Mouse (Mus musculus) lung, postnatal 0 days (tissue): Measurements from ENCODE around the gene Dnmbp. TPM values are rescaled to one million over a fixed set of nuclear protein-coding genes. Genes with fewer than 3 reads are reported as not detected.
A peak's percentile ranks its signal among the peaks of the same experiment; 100 is the strongest.

Experiments used
- ATAC-seq: fragments of 200-750 bp; cut with Nextera tagmentation; 2 replicates; pipeline ENCODE4 v1.8.0; 2017; ENCODE audit warnings: moderate library complexity
- DNase-seq: peaks from one replicate; pipeline ENCODE4 v3.0.0-alpha.2; 2016; ENCODE audit warnings: low spot score
- H3K27ac ChIP-seq: fragments of 300-500 bp; sonication (generic); 2 replicates; pipeline ENCODE4 v1.5.1; 2014; ENCODE audit warnings: antibody characterized with exemption, mild to moderate bottlenecking, low read length, mixed read lengths
- H3K27me3 ChIP-seq: fragments of 300-500 bp; sonication (generic); replicated peaks from 2 replicates; pipeline ENCODE4 v1.6.1; 2014; ENCODE audit warnings: low read length, mixed read lengths; ENCODE audit not compliant: insufficient read depth
- H3K36me3 ChIP-seq: fragments of 300-500 bp; sonication (generic); 2 replicates; pipeline ENCODE4 v1.6.1; 2014; ENCODE audit warnings: low read length, mixed read lengths; ENCODE audit not compliant: insufficient read depth
- H3K4me1 ChIP-seq: fragments of 300-500 bp; sonication (generic); 2 replicates; pipeline ENCODE4 v1.6.1; 2014; ENCODE audit warnings: antibody characterized with exemption, low read depth, low read length, mixed read lengths; ENCODE audit not compliant: insufficient read depth
- H3K4me2 ChIP-seq: fragments of 300-500 bp; sonication (generic); replicated peaks from 2 replicates; pipeline ENCODE4 v1.6.1; 2014; ENCODE audit warnings: low read depth, mild to moderate bottlenecking, low read length, moderate library complexity, mixed read lengths
- H3K4me3 ChIP-seq: fragments of 300-500 bp; sonication (generic); 2 replicates; pipeline ENCODE4 v1.5.1; 2014; ENCODE audit warnings: low read depth, low read length
- H3K9ac ChIP-seq: fragments of 300-500 bp; sonication (generic); replicated peaks from 2 replicates; pipeline ENCODE4 v1.6.1; 2014; ENCODE audit warnings: low read depth, mild to moderate bottlenecking
- H3K9me3 ChIP-seq: fragments of 300-500 bp; sonication (generic); 2 replicates; pipeline ENCODE4 v1.6.1; 2016; ENCODE audit warnings: low read length, mixed read lengths
- CTCF ChIP-seq: IDR thresholded peaks from 2 replicates; pipeline ENCODE4 v1.5.1; 2016; ENCODE audit warnings: antibody characterized with exemption, mild to moderate bottlenecking
- EP300 ChIP-seq: IDR thresholded peaks from 2 replicates; pipeline ENCODE4 v1.6.1; 2016; ENCODE audit warnings: antibody characterized with exemption, mild to moderate bottlenecking, control low read depth
- WGBS: fragments of 180-500 bp; shearing (Covaris S2); extraction: QIAGEN DNeasy Blood & Tissue Kit; methylation state at CpG from one replicate; pipeline ENCODE4 v1.1.7; 2014; 5-methylcytosine and 5-hydroxymethylcytosine counted together
- polyA plus RNA-seq: library from polyadenylated mRNA; unstranded; fragments of >200 nt; fragmentation: Nextera tagmentation; extraction: Ambion mirVana; gene quantifications from 2 replicates; pipeline ENCODE4 v1.2.1, GENCODE M21; 2015

Dnmbp gene
- polyA plus RNA-seq, 1 experiment from 2014 or later = 10.0 TPM

GRCm38 (mm10) chr19:43938355-43938754 is 1.6 kb downstream of the Dnmbp start:
- ATAC-seq = no peak
- Histone ChIP-seq H3K27ac (no peak overlapping the region), H3K9ac (no peak overlapping the region), H3K4me1 (peaks cover 9% of the 10 kb centered on the region), H3K4me2 (0 out of 2 replicates have a peak overlapping the region, but pooled peaks have one; percentile 14), H3K36me3 (no peaks in the 10 kb centered on the region), H3K27me3 (no peaks in the 10 kb centered on the region), H3K9me3 (no peaks in the 10 kb centered on the region), H3K4me3 (no peak overlapping the region)
- 9% methylated on average over 11 of the region's 11 CpGs for WGBS
- TF ChIP-seq EP300 = no peak
- TF ChIP-seq CTCF = no peak
- DNase-seq = peak; percentile 6

GRCm38 (mm10) chr19:43930926-43931325 is 9.1 kb downstream of the Dnmbp start:
- ATAC-seq = no peak
- no peak overlapping the region for H3K27ac ChIP-seq

DNA sequence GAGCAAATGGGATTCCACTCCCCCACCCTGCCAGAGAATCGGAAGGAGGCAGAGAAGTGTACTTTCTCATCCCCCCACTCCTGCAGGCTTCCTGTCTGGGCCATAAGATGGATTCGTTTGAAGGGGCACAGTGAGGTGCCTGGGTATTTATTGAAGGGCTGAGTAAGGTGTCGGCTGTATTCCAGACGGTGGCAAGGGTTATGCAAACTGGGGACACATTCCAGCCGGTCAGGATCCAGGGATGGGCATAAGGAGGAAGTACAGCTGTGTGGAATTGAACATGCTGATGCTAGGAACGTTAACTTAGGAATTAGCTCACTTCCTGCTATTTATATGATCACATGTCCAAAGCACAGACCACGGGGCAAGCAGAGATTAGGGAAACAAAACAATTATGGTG is 9.6 kb downstream of the Dnmbp start:
- Histone ChIP-seq H3K27ac (no peak overlapping the region), H3K27me3 (no peaks in the 10 kb centered on the region), H3K4me3 (no peak overlapping the region), H3K4me2 (no peak overlapping the region), H3K9ac (no peak overlapping the region), H3K9me3 (no peaks in the 10 kb centered on the region), H3K4me1 (no peaks in the 10 kb centered on the region; the same call in 1 of the 2 replicates), H3K36me3 (no peaks in the 10 kb centered on the region)
- TF ChIP-seq CTCF = no peak
- no peak for TF ChIP-seq EP300
- 16% methylated on average over 7 of the region's 7 CpGs for WGBS
- peak; percentile 62 for ATAC-seq
- DNase-seq = no peak

More at GRCm38 (mm10) chr19:43930926-43931325, 9.1 kb downstream of the Dnmbp start:
- Histone ChIP-seq H3K27me3 (no peaks in the 10 kb centered on the region), H3K9me3 (no peaks in the 10 kb centered on the region), H3K36me3 (no peaks in the 10 kb centered on the region), H3K4me3 (no peak overlapping the region), H3K9ac (no peak overlapping the region), H3K4me2 (no peak overlapping the region), H3K4me1 (no peaks in the 10 kb centered on the region; the same call in 1 of the 2 replicates)
- TF ChIP-seq CTCF (no peak), EP300 (no peak)
- no peak for DNase-seq
- 82% methylated on average over 6 of the region's 6 CpGs for WGBS

- H3K27ac ChIP-seq = no peak overlapping the region
- H3K27me3 ChIP-seq = no peaks in the 10 kb centered on the region
- H3K9me3 ChIP-seq = no peaks in the 10 kb centered on the region
- H3K9ac ChIP-seq = no peak overlapping the region
- no peak overlapping the region for H3K4me3 ChIP-seq
- DNase-seq = no peak
- no peak for TF ChIP-seq EP300
- no peak for TF ChIP-seq CTCF
- no peaks in the 10 kb centered on the region; the same call in 1 of the 2 replicates for H3K4me1 ChIP-seq
- no peak overlapping the region for H3K4me2 ChIP-seq
- ATAC-seq = 0 out of 2 replicates have a peak, but pooled peaks have one; percentile 4
- no peaks in the 10 kb centered on the region for H3K36me3 ChIP-seq
- WGBS = 55% methylated on average over 9 of the region's 11 CpGs
Measured at GRCm38 (mm10) chr19:43929869-43930268, 10.1 kb downstream of the Dnmbp start.

DNA sequence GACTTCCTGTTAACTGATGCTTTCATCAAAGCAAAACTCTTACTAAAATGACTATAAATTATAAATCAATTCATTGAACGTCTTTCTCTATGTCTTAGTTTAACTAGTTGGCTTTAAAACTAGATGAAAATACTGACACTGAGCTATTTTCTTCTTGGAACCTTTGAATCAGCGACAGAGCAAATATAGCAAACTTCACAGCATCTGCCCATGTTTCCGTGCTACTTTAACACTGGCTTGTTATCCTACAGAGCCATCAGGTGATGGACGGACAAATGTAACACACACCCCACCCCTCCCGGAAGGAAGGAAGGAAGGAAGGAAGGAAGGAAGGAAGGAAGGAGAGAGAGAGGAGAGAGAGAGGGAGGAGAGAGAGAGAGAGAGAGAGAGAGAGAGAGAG is 12.0 kb downstream of the Dnmbp start:
- ATAC-seq (no peak), DNase-seq (no peak)
- H3K9me3 ChIP-seq = no peaks in the 10 kb centered on the region
- no peaks in the 10 kb centered on the region; the same call in 1 of the 2 replicates for H3K4me1 ChIP-seq
- H3K4me2 ChIP-seq = no peak overlapping the region
- H3K27ac ChIP-seq = no peak overlapping the region
- H3K27me3 ChIP-seq = no peaks in the 10 kb centered on the region
- 60% methylated on average over 5 of the region's 5 CpGs for WGBS
- H3K4me3 ChIP-seq = no peak overlapping the region
- TF ChIP-seq CTCF = no peak
- no peak for TF ChIP-seq EP300
- H3K36me3 ChIP-seq = no peaks in the 10 kb centered on the region; the same call in 1 of the 2 replicates
- H3K9ac ChIP-seq = no peak overlapping the region

- Histone ChIP-seq H3K27me3 (no peaks in the 10 kb centered on the region), H3K4me2 (no peak overlapping the region), H3K36me3 (no peaks in the 10 kb centered on the region; the same call in 1 of the 2 replicates), H3K27ac (no peak overlapping the region), H3K4me3 (no peak overlapping the region), H3K9me3 (no peaks in the 10 kb centered on the region), H3K9ac (no peak overlapping the region), H3K4me1 (no peaks in the 10 kb centered on the region; the same call in 1 of the 2 replicates)
- no peak for TF ChIP-seq EP300
- TF ChIP-seq CTCF = no peak
- WGBS = 63% methylated on average over 10 of the region's 10 CpGs
- ATAC-seq (no peak), DNase-seq (no peak)
Measured at GRCm38 (mm10) chr19:43927057-43927456, 12.9 kb downstream of the Dnmbp start.
